Mouse (Mus musculus): ENCODE data around the gene Rnf213.

The Rnf213 gene

GRCm38 (mm10) chr11:119435880-119436872, 43.3 kb downstream of the Rnf213 start:
- no peak for DNase-seq (ENCODE audit: low read depth in 2 of 2, low spot score in 2 of 2)

GRCm38 (mm10) chr11:119438776-119439175, 45.9 kb downstream of the Rnf213 start:
- no peak for DNase-seq (ENCODE audit: low read depth in 2 of 2, low spot score in 2 of 2)

GRCm38 (mm10) chr11:119442199-119442598, 49.3 kb downstream of the Rnf213 start:
- DNase-seq (ENCODE audit: low read depth in 2 of 2, low spot score in 2 of 2) = peak in 1 of 2 experiments; percentile 18

- no peak for DNase-seq (ENCODE audit: low read depth in 2 of 2, low spot score in 2 of 2)
Measured at GRCm38 (mm10) chr11:119443442-119443841, 50.5 kb downstream of the Rnf213 start.

GRCm38 (mm10) chr11:119456097-119456496, 63.2 kb downstream of the Rnf213 start:
- DNase-seq (ENCODE audit: low read depth in 2 of 2, low spot score in 2 of 2) = no peak

- no peak for DNase-seq (ENCODE audit: low read depth in 2 of 2, low spot score in 2 of 2)
Measured at GRCm38 (mm10) chr11:119477876-119478275, 85.0 kb downstream of the Rnf213 start.

- peak; percentile 96 to 97 for DNase-seq (ENCODE audit: low read depth in 2 of 2, low spot score in 2 of 2)
Measured at GRCm38 (mm10) chr11:119490861-119491689, 98.2 kb downstream of the Rnf213 start, which contains the start of gene Endov. TSS of gene Endov (plus strand) at chr11:119491347.

- no peak for DNase-seq (ENCODE audit: low read depth in 2 of 2, low spot score in 2 of 2)
Measured at GRCm38 (mm10) chr11:119491690-119492087, 98.8 kb downstream of the Rnf213 start.

GRCm38 (mm10) chr11:119492830-119493229, 99.9 kb downstream of the Rnf213 start:
- no peak for DNase-seq (ENCODE audit: low read depth in 2 of 2, low spot score in 2 of 2)

- DNase-seq (ENCODE audit: low read depth in 2 of 2, low spot score in 2 of 2) = no peak
Measured at GRCm38 (mm10) chr11:119493516-119493915, 100.6 kb downstream of the Rnf213 start.

- no peak for DNase-seq (ENCODE audit: low read depth in 2 of 2, low spot score in 2 of 2)
Measured at GRCm38 (mm10) chr11:119496147-119496546, 103.2 kb downstream of the Rnf213 start.

- DNase-seq (ENCODE audit: low read depth in 2 of 2, low spot score in 2 of 2) = no peak
Measured at GRCm38 (mm10) chr11:119497451-119497850, 104.6 kb downstream of the Rnf213 start.

GRCm38 (mm10) chr11:119499297-119499696, 106.4 kb downstream of the Rnf213 start:
- DNase-seq (ENCODE audit: low read depth in 2 of 2, low spot score in 2 of 2) = no peak

GRCm38 (mm10) chr11:119500011-119500410, 107.1 kb downstream of the Rnf213 start:
- DNase-seq (ENCODE audit: low read depth in 2 of 2, low spot score in 2 of 2) = no peak

- peak; percentile 48 to 66 for DNase-seq (ENCODE audit: low read depth in 2 of 2, low spot score in 2 of 2)
Measured at GRCm38 (mm10) chr11:119503675-119504074, 110.8 kb downstream of the Rnf213 start.

GRCm38 (mm10) chr11:119506386-119506785, 113.5 kb downstream of the Rnf213 start:
- no peak for DNase-seq (ENCODE audit: low read depth in 2 of 2, low spot score in 2 of 2)

GRCm38 (mm10) chr11:119507772-119508171, 114.9 kb downstream of the Rnf213 start:
- DNase-seq (ENCODE audit: low read depth in 2 of 2, low spot score in 2 of 2) = no peak

- no peak for DNase-seq (ENCODE audit: low read depth in 2 of 2, low spot score in 2 of 2)
Measured at GRCm38 (mm10) chr11:119509165-119509776, 116.4 kb downstream of the Rnf213 start.

- DNase-seq (ENCODE audit: low read depth in 2 of 2, low spot score in 2 of 2) = no peak
Measured at GRCm38 (mm10) chr11:119513038-119513659, 120.2 kb downstream of the Rnf213 start.

- no peak for DNase-seq (ENCODE audit: low read depth in 2 of 2, low spot score in 2 of 2)
Measured at GRCm38 (mm10) chr11:119514108-119514860, 121.4 kb downstream of the Rnf213 start.

Data from CD8-positive naive resting alpha-beta T cell, adult 2 months (primary cell).